Mouse (Mus musculus) bone marrow macrophage, adult 2 months (primary cell): ENCODE measurements at regions not wholly inside any gene's neighbourhood (a gene's known extent, or its start where the extent isn't known, plus 50 kb on each side); places are given as distances from the start of the nearest gene placed in this dataset.

Source experiments
- CTCF ChIP-seq: IDR thresholded peaks from 2 replicates; pipeline ENCODE4 v1.5.1; 2012; ENCODE audit warnings: low read depth, mild to moderate bottlenecking, low read length, moderate library complexity
- POLR2A ChIP-seq: IDR thresholded peaks from 2 replicates; pipeline ENCODE4 v1.6.1; 2012; ENCODE audit warnings: mild to moderate bottlenecking, low read depth, low read length, borderline replicate concordance

DNA sequence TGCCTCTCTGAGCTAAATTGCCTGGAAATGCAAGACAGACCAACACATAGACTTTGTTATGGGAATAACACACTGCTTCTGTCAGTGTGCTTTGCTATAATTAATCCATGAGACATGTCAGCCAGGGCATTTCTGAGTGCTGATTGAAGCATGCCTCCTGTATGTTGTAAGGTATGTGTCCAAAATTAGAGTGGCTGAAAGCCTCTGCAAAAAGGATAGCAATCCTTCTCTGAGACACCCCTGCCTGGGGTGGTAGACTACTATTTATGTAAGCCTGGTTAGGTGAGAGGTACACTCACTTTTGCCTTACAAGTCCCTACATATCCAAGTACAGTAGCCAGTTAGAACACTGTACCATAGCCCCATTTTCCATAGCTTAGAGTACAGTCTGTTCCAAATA is 193.3 kb upstream of the Egflam start:
- TF ChIP-seq CTCF (no peak), POLR2A (no peak)
